Mouse (Mus musculus) cerebellum, adult 18-20 months (tissue): ENCODE data around the gene Rab12.

Experiments used
- DNase-seq, 2 experiments: peaks; one replicate each; pipeline ENCODE4 v3.0.0; 2021

Gene Rab12

DNA sequence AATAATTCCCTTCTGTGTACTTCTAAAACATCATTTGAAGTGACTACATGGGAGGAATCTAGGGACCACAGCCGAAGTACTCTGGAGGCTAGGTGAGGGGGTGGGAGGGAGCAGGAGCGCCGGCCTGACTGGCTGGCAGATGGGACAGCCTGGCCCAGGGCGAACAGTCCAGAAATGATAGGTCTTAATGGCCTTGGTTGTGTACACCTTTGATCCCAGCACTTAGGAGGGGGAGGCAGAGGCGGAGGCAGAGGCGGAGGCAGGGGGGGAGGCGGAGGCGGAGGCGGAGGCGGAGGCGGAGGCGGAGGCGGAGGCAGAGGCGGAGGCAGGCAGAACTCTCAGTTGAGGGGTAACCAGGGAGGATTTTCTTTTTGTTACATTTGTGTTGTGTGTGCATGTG is 20.9 kb downstream of the Rab12 start:
- DNase-seq = no peak

DNA sequence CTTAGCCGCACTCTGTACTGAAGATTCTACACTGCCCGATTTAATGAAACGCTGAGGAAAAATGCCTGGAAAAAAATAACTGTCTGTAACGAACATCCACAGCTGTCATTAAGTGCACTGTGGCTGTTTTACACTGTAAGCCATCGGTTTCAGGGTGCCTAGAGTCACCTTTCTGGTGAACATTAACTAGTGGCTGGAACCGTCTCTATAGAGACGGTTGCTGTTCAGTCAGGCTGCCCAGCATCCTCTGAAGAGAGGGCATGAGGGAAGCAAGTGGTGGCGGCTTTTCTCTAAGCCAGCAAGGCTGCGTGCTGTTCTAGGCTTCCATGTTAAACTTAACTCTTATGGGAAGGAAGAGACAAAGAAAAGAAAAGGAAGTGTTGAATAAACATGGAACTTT is 22.9 kb downstream of the Rab12 start:
- no peak for DNase-seq

DNA sequence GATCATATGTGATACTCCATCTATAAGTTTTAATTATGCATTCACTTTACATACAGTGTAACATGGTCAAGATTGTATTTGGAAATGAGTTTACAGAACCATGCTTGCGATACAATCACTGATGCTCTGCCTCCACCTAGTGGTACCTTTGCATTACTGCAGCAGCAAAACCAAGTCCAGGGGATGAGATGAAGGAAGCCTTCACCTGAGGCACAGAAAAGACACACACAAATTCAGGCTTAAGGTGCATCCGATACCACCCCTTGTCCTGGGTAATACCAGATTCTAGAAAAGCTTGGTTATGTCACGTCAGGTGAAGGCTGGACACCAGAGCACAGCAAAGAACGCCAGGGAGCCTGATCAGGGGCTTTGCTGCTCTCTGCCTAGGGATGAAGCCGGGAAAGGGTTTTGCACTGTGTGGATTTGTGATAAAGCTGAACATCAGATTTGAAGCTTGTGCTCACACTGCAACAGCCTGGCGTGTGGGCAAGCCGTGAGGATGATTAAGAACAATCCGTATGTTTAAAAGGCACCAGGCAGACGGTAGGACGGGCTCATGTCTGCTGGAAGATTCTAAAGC is 29.4 kb downstream of the Rab12 start:
- DNase-seq = peak; percentile 70 to 73

DNA sequence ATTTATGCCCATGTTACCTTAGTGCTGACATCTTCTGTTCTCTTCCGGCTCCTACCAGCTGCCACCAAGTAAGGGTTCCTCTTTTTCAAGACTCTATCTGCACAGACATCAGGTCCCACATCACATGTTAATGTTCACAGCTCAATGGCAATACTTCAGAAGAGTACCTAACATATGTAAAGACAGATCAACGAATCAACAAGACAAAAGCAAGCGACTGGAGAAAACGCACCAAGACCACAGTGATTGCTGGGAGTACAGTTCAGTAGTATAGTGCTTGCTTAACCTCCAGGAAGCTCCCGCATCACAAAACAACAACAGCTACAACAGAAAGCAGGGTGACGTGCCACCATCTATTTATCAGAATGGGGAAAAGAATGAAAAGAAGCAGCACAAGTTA is 33.0 kb downstream of the Rab12 start:
- no peak for DNase-seq

DNA sequence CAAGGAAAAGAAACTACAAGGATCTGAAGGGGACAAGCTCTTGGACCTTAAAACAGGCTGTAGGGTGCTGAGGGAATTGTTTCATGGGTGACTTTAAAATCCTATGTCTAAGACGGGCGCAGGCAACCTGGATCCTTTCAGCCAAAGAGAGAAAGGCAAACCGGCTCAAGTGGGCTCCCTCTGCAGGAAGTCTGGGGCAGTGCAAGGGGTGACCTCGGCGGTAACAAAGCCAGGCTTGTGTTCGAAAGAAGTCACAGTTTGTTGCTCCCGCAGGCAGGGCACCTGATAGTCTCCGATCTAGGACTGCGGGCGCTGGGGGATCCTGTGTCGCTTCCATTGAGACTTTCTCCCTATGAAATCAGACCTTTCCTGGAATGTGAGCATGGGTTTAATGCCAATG is 33.8 kb downstream of the Rab12 start:
- DNase-seq = peak; percentile 90 to 91

DNA sequence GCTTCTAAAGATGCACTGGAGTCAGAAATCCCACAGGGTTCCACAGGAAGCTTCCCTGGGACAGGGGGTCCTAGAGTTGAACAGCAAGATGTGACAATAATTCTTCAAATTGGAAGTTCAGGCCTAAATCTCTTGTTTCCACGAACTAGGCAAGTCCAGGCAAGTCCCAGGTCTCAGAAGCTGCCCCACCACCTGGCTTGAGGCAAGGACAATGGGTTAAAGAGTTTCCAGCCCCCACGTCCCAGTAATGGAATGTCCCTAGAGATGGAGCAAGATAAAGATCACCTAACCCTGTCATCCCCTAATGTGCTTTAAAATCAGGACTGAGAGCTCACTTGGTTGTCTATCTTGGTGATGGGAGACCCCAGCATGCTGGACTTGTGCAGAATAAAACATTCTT is 34.6 kb downstream of the Rab12 start:
- DNase-seq = no peak

DNA sequence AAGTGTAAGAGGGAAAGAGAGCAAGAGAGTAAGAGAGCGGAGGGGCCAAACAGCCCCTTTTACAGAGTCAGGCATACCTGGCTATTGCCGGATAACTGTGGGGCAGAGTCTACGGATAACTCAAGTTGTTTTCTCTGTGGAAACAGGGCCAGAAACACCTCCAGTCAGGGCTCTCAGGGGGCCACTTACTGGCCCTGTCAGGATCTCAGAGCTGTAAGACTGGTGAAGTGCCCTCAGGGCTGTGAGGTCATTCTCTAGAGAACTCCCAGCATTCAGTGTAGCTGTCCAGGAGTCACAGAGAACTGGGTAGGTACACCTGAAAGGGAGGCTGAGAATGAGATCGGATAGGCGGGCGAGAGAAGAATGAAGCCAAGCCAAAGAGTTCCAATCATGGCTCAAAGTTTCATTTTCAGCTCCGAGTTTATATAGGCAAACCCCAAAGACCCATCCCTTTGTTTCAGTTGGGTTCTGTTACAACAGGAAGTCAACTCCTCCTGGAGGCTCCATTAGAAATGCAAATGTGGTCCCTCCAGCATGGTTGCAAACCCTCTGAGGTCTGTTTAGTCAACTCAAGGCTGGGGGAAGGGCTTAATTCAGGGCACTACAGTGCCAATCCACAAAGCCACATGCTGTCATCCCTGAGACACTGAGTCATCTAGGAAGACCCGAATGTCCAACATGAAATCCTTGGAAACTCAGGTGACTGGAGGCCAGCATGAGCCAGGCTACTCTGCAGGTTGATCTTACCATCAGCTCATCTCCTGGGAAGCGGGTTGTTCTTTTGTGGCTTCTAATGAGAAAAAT is 35.7 kb downstream of the Rab12 start:
- DNase-seq = no peak

DNA sequence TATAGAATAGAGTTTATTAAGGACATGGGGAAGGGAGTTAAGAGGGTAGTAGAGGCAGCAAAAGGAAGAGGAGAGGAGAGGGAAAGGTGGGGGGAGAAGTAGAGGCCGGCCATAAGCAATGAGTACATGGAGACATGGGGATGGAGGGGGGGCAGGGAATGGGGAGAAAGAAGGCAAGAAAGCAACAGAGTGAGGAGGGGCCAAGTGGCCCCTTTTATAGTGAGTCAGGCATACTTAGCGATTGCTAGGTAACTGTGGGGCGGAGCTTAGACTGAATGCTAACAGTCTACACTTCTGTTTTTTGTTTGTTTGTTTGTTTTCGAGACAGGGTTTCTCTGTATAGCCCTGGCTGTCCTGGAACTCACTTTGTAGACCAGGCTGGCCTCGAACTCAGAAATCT is 38.2 kb downstream of the Rab12 start:
- DNase-seq = no peak

DNA sequence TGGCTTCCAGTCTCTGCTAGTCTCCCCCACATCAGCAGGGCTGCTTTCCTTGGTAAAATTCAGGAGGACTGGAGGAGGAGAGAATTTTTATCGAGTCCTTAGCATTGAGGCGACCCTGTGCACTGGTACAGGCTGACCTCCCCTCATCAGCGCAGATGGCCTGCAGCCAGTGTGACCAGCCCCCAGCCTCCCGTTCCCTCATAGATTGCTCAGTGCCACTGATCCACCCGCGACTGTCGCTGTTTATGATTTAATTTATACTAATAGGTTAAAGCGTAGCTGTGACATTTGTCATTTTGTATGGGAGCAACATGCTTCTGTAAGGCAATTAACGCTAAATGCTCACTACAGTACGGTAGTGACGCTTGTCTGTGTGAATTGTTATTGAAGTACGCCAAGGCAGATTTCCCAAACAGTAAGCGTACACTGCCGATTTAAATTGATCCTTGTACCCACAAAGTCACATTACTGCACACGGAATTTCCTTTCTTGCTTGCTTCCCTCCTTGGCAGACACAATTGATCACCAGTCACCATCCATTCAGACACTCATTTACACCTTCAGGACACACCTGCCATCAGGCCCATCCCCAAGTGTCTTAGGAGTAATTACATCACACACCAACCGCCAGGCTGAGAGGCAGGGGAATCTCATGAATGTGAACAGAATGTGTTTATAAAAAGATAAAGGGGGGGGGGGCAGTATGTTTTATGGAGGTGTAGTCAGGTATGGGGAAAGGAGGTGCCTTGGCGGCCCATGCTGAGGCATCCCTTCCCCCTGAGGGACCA is 38.8 kb downstream of the Rab12 start:
- no peak for DNase-seq

DNA sequence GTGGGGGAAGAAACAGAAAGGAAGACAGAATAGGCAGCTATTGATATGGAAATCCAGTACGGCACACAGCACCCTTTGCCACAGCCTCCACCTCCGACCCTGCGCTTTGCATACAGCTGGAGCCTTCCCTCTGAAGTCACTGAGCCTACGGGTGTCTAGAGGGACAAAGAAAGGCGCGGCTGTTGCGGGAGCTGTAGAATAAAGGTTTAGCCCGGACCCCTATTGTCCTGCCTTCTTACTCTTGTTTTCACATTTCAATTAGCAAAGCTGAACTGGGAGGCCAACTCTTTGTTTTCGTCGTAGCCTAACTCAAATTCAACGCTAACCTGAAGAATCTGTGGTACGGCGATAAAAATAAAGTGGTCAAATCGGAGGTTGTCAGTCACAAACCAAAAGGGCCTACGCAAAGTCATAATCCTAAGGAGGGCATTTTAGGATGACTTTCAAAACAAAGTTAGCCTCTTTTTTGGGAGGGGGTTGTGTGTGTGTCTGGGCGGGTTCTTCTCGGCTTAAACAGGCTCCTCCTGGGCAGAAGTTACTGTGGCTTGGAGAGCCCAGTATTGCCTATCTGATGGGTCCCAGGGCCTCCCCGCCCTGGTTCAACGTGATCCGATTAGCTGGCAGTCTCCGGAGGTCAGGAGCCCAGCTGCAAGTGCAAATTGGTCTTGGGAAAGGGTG is 39.6 kb downstream of the Rab12 start:
- DNase-seq = no peak

DNA sequence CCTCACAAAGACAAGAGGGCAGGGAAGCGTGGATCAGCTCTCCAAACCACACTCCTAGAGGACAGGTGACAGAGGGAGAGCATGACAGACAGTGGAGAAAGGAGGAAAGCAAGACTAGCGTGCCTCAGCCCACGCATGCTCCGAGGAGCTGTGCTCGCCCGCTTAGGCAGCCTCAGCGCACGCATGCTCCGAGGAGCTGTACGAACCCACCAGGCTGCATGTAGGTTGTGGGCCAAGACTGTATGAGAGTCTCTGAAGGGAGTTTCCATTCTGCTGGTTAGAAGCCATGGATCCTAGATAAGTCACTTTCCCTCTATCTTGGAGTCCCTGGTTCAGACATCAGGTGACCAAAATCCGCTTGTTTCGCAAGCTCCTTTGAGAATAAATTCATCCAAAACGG is 40.2 kb downstream of the Rab12 start:
- no peak for DNase-seq

DNA sequence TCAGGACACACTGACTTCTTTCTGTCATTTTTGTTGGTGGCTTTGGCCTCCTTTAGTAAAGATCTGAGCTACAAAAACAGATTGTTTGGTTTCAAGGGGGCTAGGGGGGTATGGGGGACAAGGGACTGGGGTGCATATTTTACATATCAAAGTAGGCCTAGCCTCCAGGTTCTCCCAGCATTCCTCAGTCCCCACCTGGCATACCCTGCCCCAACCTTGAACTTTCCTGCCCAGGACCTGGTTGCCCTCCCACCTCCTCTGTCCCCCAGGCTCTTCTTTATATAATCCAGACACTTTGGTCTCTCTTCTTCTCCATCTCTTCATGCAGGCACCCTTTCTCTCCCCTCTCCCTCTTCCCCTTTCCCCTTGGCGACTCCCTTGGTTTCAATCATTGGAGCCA is 46.3 kb downstream of the Rab12 start:
- DNase-seq = no peak

DNA sequence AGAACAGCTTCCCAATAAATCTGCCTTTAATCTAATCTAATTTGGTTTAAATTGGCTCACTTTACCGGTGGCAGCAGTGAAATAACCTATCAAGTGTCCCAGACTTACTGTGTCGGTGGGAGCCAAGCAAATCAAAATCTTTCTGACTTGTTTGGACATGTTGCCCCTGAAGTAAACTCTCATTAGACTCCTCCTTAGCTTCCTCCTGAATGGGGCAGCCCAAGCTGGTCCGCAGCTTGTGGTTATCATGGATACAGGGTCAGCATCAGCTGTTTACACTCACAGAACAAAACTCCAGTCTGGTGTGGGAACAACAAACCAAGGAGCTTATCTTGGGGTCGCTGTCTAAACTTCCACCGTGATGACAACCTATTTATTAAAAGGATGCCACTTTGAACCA is 47.8 kb downstream of the Rab12 start:
- no peak for DNase-seq

DNA sequence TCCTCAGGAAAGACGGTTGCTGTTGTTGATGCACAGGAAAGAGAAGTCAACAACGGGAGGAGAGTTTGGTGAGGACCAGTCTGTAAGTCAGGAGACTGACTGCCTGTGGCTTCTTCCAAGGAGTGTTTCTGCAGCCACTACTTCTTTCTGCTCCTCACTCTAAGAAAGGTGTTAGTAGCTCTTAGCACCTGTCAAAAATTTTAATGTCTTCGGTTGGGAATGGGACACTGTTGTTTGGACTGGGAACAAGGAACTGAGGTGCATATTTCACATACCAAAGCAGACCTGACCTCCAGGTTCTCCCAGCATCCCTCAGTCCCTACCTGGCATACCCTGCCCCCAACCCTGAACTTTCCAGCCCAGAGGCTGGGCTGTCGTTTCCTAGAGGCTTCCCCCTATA is 48.3 kb downstream of the Rab12 start:
- DNase-seq = no peak

DNA sequence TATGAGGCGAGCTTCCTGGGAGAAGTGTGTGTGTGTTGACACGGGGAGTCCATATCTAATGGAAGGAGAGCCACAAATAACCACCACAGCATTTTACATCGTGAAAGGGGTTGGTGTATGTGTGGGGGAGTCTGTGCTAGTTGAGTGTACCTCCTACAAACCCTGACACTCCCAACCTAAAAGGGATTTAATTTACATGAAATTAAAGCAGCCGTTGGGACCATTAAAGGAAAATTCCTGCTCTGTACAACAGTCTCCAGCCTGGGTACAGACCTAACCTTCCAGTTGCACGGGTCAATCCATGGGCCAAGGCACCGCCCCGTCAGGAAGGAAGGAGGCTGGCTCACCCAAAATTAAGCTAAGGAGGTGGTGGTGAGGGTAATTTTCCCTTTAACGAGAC is 49.5 kb downstream of the Rab12 start:
- no peak for DNase-seq

DNA sequence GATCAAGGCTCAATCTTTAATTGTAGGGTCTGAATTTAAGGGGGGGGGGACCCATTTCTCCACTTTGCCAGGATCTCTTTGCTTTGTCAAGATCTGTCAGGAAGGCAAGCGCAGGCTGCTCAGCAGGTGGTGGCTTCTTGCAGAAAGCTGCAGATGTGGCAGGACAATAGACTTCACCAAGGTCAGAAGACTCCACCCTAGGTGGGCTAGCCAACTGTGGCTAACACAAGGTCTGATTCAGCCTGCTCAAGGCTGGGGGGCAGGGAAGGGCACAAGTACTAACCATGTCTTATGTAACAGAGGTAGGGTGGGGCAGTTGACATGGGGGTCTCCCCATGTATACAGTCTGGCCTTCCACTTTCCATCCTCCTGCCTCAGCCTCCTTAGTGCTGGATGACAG is 62.3 kb downstream of the Rab12 start:
- DNase-seq = no peak

DNA sequence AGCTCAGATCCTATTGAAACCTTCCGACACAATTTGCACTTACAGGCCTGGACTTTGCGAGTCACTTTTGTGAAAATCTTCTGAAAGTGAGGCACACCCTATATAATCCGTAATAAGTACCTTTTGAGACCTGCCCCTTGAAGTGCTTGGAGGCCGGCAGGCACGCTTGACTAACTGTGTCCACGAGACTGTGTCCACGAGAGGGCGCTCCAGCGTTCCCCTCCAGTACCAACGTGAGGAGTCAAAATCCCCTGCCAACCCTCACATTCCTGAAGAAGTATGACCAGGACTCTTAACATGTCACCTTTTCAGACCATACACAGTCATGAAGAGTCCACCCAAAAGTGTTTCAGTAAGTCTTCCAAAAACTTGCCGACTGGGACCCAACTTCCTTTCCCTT is 68.4 kb downstream of the Rab12 start:
- DNase-seq = peak; percentile 94 to 97

DNA sequence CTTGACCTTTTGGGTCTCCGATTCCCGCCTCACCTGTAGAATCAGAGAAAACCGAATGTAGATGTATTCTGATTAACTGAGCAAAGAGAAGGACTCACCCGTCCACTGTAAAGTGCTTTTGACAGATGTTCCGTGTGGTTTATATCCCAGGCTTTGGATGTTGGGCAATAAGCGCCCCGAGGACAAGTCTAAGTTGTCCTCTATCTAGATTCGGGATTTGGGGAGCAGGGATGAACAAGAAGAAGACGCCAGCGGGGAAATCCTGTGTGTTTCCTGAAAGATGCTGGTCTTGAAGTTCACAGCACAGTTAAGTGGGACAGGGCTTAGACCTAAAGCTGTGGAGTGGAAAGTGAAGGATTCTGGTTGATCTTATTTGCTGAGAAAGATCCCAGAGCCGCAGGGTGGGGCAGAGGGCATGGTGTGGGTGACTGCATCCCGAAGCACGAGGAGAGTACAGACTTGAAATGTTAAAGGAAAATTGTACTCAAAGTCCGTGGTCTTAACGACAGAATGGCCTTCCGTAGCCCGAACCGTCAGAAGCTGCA is 68.9 kb downstream of the Rab12 start:
- DNase-seq = no peak

DNA sequence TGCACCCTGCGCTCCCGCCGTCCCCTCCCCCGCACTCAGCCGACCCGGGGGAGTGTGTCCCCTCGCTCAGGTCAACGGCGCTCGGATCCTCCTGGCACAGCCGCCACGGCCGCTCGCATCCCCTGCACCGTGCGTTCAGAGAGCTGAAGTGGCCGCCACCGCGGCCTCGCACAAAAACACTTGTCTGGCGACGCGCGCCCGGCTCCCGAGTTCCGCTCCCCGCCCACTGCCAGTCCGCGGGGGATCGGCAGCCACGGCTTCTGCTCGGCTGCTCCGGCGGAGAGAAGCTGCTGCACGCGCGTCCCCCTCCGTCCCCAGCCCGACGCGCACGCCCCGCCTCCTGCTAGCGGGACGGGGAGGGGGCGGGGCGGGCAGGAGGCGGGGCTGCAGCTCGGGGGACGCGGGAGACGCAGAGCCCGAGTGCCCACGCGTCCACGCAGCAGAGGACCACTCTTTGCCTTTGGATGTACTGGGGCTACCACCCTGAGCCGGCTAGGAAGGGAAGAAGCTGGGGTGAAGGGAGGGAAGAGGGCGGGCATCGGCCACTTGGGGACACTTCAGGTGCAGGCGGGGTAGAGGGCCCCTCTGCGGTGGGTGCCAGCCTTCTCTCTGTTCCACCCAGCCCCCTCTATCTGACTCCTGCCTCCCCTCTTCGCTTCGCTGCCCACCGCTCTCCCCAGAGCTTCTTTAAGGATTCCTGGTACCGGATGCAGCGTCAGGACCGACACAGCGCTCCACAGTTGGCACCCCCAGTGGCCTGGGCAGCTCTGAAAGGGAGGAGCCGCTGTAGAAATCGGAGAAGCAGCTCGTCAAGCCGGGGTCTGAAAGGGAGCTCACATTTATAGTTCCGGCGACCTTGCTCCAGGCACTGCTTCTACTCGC is 69.8 kb downstream of the Rab12 start, which contains the start of gene Mtcl1:
Gene Mtcl1 (minus strand): TSS at position 291 of the 882 bp plus-strand sequence.
- DNase-seq = peak; percentile 91 to 94

DNA sequence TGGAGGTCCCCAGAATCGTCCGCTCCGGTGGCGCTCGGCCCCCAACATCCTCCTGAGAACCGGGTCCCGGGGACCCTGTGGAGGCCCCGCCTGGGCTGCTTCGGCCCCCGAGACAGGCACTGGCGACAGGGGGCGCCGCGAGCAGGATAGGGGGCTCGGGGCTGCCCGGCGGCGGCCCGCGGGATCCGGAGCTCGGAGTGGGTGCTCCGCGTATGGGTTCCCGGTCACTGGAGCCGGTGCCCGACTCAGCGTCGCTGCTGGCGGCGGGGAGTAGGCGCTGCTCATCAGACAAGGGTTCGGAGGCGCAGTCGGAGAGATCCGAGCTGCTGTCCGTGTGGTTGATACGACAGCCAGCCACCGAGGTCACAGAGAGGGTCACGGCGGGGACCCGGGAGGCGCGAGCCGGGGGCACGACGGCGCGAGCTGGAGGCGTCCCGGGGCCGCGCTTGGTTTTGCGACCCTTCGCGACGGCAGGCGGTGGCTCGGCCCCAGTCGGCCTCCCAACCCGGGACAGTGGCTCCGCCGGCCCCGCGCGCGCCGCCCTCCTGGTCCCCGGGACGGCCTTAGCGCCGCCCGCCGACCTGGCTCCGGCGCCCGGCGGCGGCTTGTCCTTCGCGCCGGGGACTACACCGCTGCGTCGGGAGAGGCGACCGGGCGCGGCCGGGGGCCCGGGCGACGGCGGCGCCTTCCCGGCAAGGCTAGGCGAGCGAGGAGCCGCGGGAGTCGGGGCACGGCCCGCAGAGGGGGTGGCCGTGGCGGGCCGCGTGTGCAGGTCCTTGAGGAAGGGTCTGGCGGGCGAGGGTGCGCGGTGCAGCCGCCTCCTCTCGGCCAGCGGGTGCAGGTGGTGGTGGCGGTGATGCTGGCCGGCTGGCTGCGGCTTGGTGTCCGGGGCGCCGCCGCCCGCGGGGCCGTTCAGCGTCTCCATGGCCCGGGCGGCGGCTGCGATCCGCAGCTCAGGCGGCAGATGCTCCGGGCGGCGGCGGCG is 70.8 kb downstream of the Rab12 start:
- DNase-seq = peak; percentile 52 to 72

DNA sequence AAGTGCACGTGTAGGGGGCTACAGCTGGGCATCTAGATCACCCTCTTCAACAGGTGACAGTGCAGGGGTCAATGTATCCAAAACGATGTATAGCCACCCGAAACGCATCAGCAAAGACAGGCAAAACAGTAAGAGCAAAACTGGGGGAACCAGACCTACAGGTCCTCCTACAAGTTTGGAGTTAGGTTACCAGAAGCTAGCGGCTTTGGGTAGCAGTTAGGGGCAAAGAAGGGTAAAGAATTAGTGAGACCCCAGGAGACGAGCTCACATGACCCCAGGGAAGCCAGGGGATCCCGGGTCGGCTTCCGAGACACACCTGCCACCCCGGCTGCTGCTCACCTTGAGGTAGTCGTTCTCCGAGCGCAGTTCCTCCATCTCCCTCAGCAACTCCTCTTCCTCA is 71.6 kb downstream of the Rab12 start:
- no peak for DNase-seq
